ENCODE assay signal across 24 mouse cellular contexts in genomic region chr11:69230420-69230819, GRCm38 (mm10). TPM values are rescaled to one million over a fixed set of nuclear protein-coding genes. Genes with fewer than 3 reads are reported as not detected.
DNase-seq lines count a peak whose midpoint lies in the region; ATAC-seq and TF ChIP-seq lines count a peak whose summit lies in the region.
"Had no signal": no experiment of that assay in that cellular context is flagged by ENCODE, and none has a peak within 500 bp of the region (broad histone marks: within the 10 kb centered on the region; RNA-seq: fewer than 3 reads in every experiment).

No protein-coding gene starts in this region.

- no peaks in the 10 kb centered on the region for H3K9me3 ChIP-seq in kidney, postnatal 0 days (replicated peaks; ENCODE audit: low read length)
- H3K9me3 ChIP-seq in midbrain, embryonic 11.5 days (ENCODE audit: control insufficient read depth, low read length) = no peaks in the 10 kb centered on the region
- H3K9me3 ChIP-seq in midbrain, embryonic 15.5 days = no peaks in the 10 kb centered on the region
- H3K9me3 ChIP-seq in MEL (replicated peaks; ENCODE audit: insufficient read depth, low read length) = no peaks in the 10 kb centered on the region
- H3K9me3 ChIP-seq in stomach, postnatal 0 days (ENCODE audit: control insufficient read depth, low read length) = no peaks in the 10 kb centered on the region
- H3K9me3 ChIP-seq: embryonic facial prominence, embryonic 10.5 days; limb, embryonic 12.5 days; liver, embryonic 13.5 days had no signal

- TF ChIP-seq EP300 in MEL (IDR thresholded peaks at IDR 0.05; ENCODE audit: low read depth in 1 of 2, low read length in 2 of 2) = no peak
- no peak for TF ChIP-seq EP300 in stomach, postnatal 0 days (optimal IDR thresholded peaks at IDR 0.05)

- H3K4me2 ChIP-seq in kidney, postnatal 0 days (ENCODE audit: low read length) = no peak overlapping the region
- H3K4me2 ChIP-seq in midbrain, embryonic 11.5 days = no peak overlapping the region
- no peak overlapping the region for H3K4me2 ChIP-seq in midbrain, embryonic 15.5 days
- no peak overlapping the region for H3K4me2 ChIP-seq in stomach, postnatal 0 days (replicated peaks; ENCODE audit: low read depth)
- H3K4me2 ChIP-seq: limb, embryonic 12.5 days; liver, embryonic 13.5 days had no signal

- peak; percentile 30 for TF ChIP-seq RAD21 in MEL (IDR thresholded peaks at IDR 0.05; ENCODE audit: low read depth, low read length)

- no peak for DNase-seq in kidney, postnatal 0 days (ENCODE audit: low spot score)
- no peak for DNase-seq in kidney, adult 2 months
- DNase-seq in midbrain, embryonic 11.5 days (ENCODE audit: low spot score, missing footprints) = peak; percentile 80
- peak; percentile 32 for DNase-seq in MEL (ENCODE audit: low read depth, low spot score)
- no peak for DNase-seq in stomach, postnatal 0 days (ENCODE audit: low spot score)
- no peak for DNase-seq in adrenal gland, postnatal 25 days
- DNase-seq: adrenal gland, adult 2 months; cerebellum, adult 8-10 months; cerebellum, postnatal 36 days; gastrocnemius, postnatal 36 days; kidney, adult 18-20 months; kidney, postnatal 10 days; liver, embryonic 13.5 days had no signal

- H3K4me1 ChIP-seq in kidney, postnatal 0 days (replicated peaks; ENCODE audit: insufficient read depth, low read length) = no peaks in the 10 kb centered on the region
- no peaks in the 10 kb centered on the region for H3K4me1 ChIP-seq in kidney, adult 2 months (ENCODE audit: control insufficient read depth, insufficient read depth, low read length)
- peaks cover 1% of the 10 kb centered on the region; the same call in 1 of the 2 replicates for H3K4me1 ChIP-seq in midbrain, embryonic 11.5 days (ENCODE audit: control insufficient read depth, insufficient read depth, low read length)
- H3K4me1 ChIP-seq in midbrain, embryonic 15.5 days = peaks cover 6% of the 10 kb centered on the region; the same call in 1 of the 2 replicates
- H3K4me1 ChIP-seq in MEL (ENCODE audit: control insufficient read depth in 1 of 2, insufficient read depth in 2 of 2, low read length in 2 of 2) = no peaks in the 10 kb centered on the region
- no peaks in the 10 kb centered on the region; the same call in 1 of the 2 replicates for H3K4me1 ChIP-seq in stomach, postnatal 0 days (replicated peaks; ENCODE audit: control insufficient read depth, insufficient read depth)

- no peaks in the 10 kb centered on the region for H3K79me2 ChIP-seq in MEL (ENCODE audit: control insufficient read depth, insufficient read depth, low read length, poor library complexity)

- no peak for ATAC-seq in kidney, postnatal 0 days (replicated peaks; ENCODE audit: low FRiP score, low read depth)
- ATAC-seq in midbrain, embryonic 11.5 days (ENCODE audit: low FRiP score) = no peak
- no peak for ATAC-seq in midbrain, embryonic 15.5 days (replicated peaks)
- ATAC-seq in stomach, postnatal 0 days (ENCODE audit: low FRiP score, low TSS enrichment) = no peak
- ATAC-seq: hindbrain, embryonic 16.5 days; Patski had no signal

- TF ChIP-seq POLR2A in kidney, adult 2 months (IDR thresholded peaks at IDR 0.05; ENCODE audit: low read depth, low read length) = no peak
- TF ChIP-seq POLR2A in MEL (IDR thresholded peaks at IDR 0.05; ENCODE audit: control insufficient read depth in 1 of 2, insufficient read depth in 1 of 2, low read depth in 1 of 2, low read length in 2 of 2, poor library complexity in 1 of 2) = no peak

- H3K27ac ChIP-seq in kidney, postnatal 0 days = no peak overlapping the region
- no peak overlapping the region for H3K27ac ChIP-seq in kidney, adult 2 months (ENCODE audit: insufficient read depth, low read depth, low read length)
- H3K27ac ChIP-seq in midbrain, embryonic 11.5 days (ENCODE audit: low read depth, low read length) = no peak overlapping the region
- no peak overlapping the region for H3K27ac ChIP-seq in midbrain, embryonic 15.5 days
- H3K27ac ChIP-seq in MEL (ENCODE audit: control insufficient read depth, low read depth, low read length) = no peak overlapping the region
- no peak overlapping the region for H3K27ac ChIP-seq in stomach, postnatal 0 days (replicated peaks)
- H3K27ac ChIP-seq: embryonic facial prominence, embryonic 10.5 days; limb, embryonic 12.5 days; liver, embryonic 13.5 days; macrophage had no signal

- H3K36me3 ChIP-seq in kidney, postnatal 0 days (ENCODE audit: insufficient read depth, low read length) = no peaks in the 10 kb centered on the region
- H3K36me3 ChIP-seq in kidney, adult 2 months (ENCODE audit: control insufficient read depth, insufficient read depth, low read length) = no peaks in the 10 kb centered on the region
- no peaks in the 10 kb centered on the region for H3K36me3 ChIP-seq in midbrain, embryonic 11.5 days (ENCODE audit: control insufficient read depth, insufficient read depth, low read length)
- H3K36me3 ChIP-seq in midbrain, embryonic 15.5 days (replicated peaks) = no peaks in the 10 kb centered on the region
- H3K36me3 ChIP-seq in MEL (ENCODE audit: control insufficient read depth in 1 of 2, insufficient read depth in 2 of 2, low read length in 2 of 2) = no peaks in the 10 kb centered on the region
- no peaks in the 10 kb centered on the region for H3K36me3 ChIP-seq in stomach, postnatal 0 days (ENCODE audit: control insufficient read depth, insufficient read depth, low read length)
- H3K36me3 ChIP-seq: embryonic facial prominence, embryonic 10.5 days; limb, embryonic 12.5 days; liver, embryonic 13.5 days had no signal

- H3K4me3 ChIP-seq in kidney, postnatal 0 days (replicated peaks; ENCODE audit: low read depth, low read length) = no peak overlapping the region
- no peak overlapping the region for H3K4me3 ChIP-seq in kidney, adult 2 months (ENCODE audit: insufficient read depth, low read depth, low read length)
- H3K4me3 ChIP-seq in midbrain, embryonic 11.5 days (ENCODE audit: low read depth, low read length) = no peak overlapping the region
- H3K4me3 ChIP-seq in midbrain, embryonic 15.5 days = no peak overlapping the region
- H3K4me3 ChIP-seq in MEL (ENCODE audit: control insufficient read depth in 1 of 2, insufficient read depth in 1 of 2, low read depth in 2 of 2, low read length in 2 of 2) = no peak overlapping the region
- H3K4me3 ChIP-seq in stomach, postnatal 0 days (ENCODE audit: low read depth, low read length) = no peak overlapping the region
- H3K4me3 ChIP-seq: embryonic facial prominence, embryonic 10.5 days; limb, embryonic 12.5 days; liver, embryonic 13.5 days had no signal

- no peak overlapping the region for H3K9ac ChIP-seq in kidney, postnatal 0 days (ENCODE audit: low read depth, low read length)
- no peak overlapping the region for H3K9ac ChIP-seq in midbrain, embryonic 11.5 days (ENCODE audit: low read length)
- H3K9ac ChIP-seq in midbrain, embryonic 15.5 days = no peak overlapping the region
- H3K9ac ChIP-seq in MEL (ENCODE audit: control insufficient read depth, low read depth, low read length, poor library complexity, severe bottlenecking) = no peak overlapping the region
- H3K9ac ChIP-seq in stomach, postnatal 0 days (ENCODE audit: low read length) = no peak overlapping the region
- H3K9ac ChIP-seq: limb, embryonic 12.5 days; liver, embryonic 13.5 days had no signal

- WGBS in kidney, postnatal 0 days = 80% methylated on average over 4 of the region's 4 CpGs
- WGBS in kidney, adult 2 months = 87% methylated on average over 4 of the region's 4 CpGs
- WGBS in midbrain, embryonic 11.5 days = 81% methylated on average over 4 of the region's 4 CpGs
- 80% methylated on average over 4 of the region's 4 CpGs for WGBS in midbrain, embryonic 15.5 days
- 76% methylated on average over 4 of the region's 4 CpGs for WGBS in stomach, postnatal 0 days

- H3K27me3 ChIP-seq in kidney, postnatal 0 days (ENCODE audit: insufficient read depth, low read length) = no peaks in the 10 kb centered on the region; the same call in 1 of the 2 replicates
- H3K27me3 ChIP-seq in kidney, adult 2 months (replicated peaks; ENCODE audit: control insufficient read depth, insufficient read depth, low read length) = no peaks in the 10 kb centered on the region
- no peaks in the 10 kb centered on the region for H3K27me3 ChIP-seq in midbrain, embryonic 11.5 days (ENCODE audit: control insufficient read depth, insufficient read depth, low read length)
- H3K27me3 ChIP-seq in midbrain, embryonic 15.5 days (replicated peaks) = no peaks in the 10 kb centered on the region
- peaks cover 0 to 3% of the 10 kb centered on the region in 2 experiments for H3K27me3 ChIP-seq in MEL (ENCODE audit: control insufficient read depth in 1 of 2, insufficient read depth in 2 of 2, low read length in 2 of 2)
- no peaks in the 10 kb centered on the region for H3K27me3 ChIP-seq in stomach, postnatal 0 days (ENCODE audit: control insufficient read depth, insufficient read depth, low read length)
- H3K27me3 ChIP-seq: Patski had no signal

- peak; percentile 17; the same call in 1 of the 2 replicates for TF ChIP-seq CTCF in kidney, postnatal 0 days (IDR thresholded peaks at IDR 0.05; ENCODE audit: low read depth)
- TF ChIP-seq CTCF in kidney, adult 2 months (conservative IDR thresholded peaks at IDR 0.05; ENCODE audit: insufficient read depth, insufficient read length, low read depth, low read length) = no peak
- peak in 1 of 3 experiments; percentile 40; a peak in 2 of 6 replicates for TF ChIP-seq CTCF in MEL (IDR thresholded peaks at IDR 0.05 in 2 of 3, conservative IDR thresholded peaks at IDR 0.05 in 1 of 3; ENCODE audit: control insufficient read depth in 1 of 3, insufficient read depth in 1 of 3, low read depth in 2 of 3, low read length in 3 of 3, poor library complexity in 1 of 3, severe bottlenecking in 1 of 3)
- peak; percentile 40; the same call in 1 of the 2 replicates for TF ChIP-seq CTCF in stomach, postnatal 0 days (IDR thresholded peaks at IDR 0.05; ENCODE audit: low read depth)

RNA-seq across cellular contexts. Expression of gene Gucy2e, which starts 6.4 kb away (rescaled TPM):
- polyA plus RNA-seq in kidney, postnatal 0 days (2015; fragmentation: Nextera tagmentation; extraction: Ambion mirVana) = 0.13 and 0.24 TPM in 2 replicates
- 0.02 TPM in 1 of 2 replicates, not detected in the other for polyA plus RNA-seq in kidney, adult 2 months (2012; rRNA removed)
- 0.04 TPM in 1 of 2 replicates, not detected in the other for polyA plus RNA-seq in midbrain, embryonic 11.5 days (2014; fragmentation: Nextera tagmentation; extraction: Ambion mirVana)
- polyA plus RNA-seq in midbrain, embryonic 15.5 days (2015; fragmentation: Nextera tagmentation; extraction: Ambion mirVana) = 0.75 and 0.92 TPM in 2 replicates
- total RNA-seq in MEL (2012; rRNA removed) = not detected in 2 replicates
- not detected for polyA plus RNA-seq in MEL (2012; ENCODE audit: insufficient read depth in 1 of 2, insufficient read length in 2 of 2, low read depth in 1 of 2, low replicate concordance in 2 of 2, missing spikeins in 1 of 2)
- 0.04 and 0.05 TPM in 2 replicates for polyA plus RNA-seq in stomach, postnatal 0 days (2015; fragmentation: Nextera tagmentation; extraction: Ambion mirVana)
- total RNA-seq in adrenal gland, postnatal 25 days (2021) = not detected in 2 replicates
- total RNA-seq: adrenal gland, adult 2 months; gastrocnemius, postnatal 36 days; hematopoietic stem cell, adult 5-6 weeks; monocyte, adult 5-6 weeks had no signal
- polyA plus RNA-seq: adrenal gland, adult 2 months; embryonic facial prominence, embryonic 10.5 days; limb, embryonic 12.5 days; liver, embryonic 13.5 days; macrophage; neural tube, embryonic 11.5 days; Patski; small intestine, adult 2 months; thymus, postnatal 0 days had no signal

RNA-seq across cellular contexts. Expression of gene Alox8, which starts 32.8 kb away (rescaled TPM):
- polyA plus RNA-seq in kidney, postnatal 0 days (2015; fragmentation: Nextera tagmentation; extraction: Ambion mirVana) = 0.17 and 0.61 TPM in 2 replicates
- 0.05 and 0.08 TPM in 2 replicates for polyA plus RNA-seq in kidney, adult 2 months (2012; rRNA removed)
- 0.11 TPM in 1 of 2 replicates, not detected in the other for polyA plus RNA-seq in midbrain, embryonic 11.5 days (2014; fragmentation: Nextera tagmentation; extraction: Ambion mirVana)
- 0.25 and 0.87 TPM in 2 replicates for polyA plus RNA-seq in midbrain, embryonic 15.5 days (2015; fragmentation: Nextera tagmentation; extraction: Ambion mirVana)
- total RNA-seq in MEL (2012; rRNA removed) = 0.31 and 0.56 TPM in 2 replicates
- under 1 TPM in 1 of 2 experiments, not detected in 1; 0.07 TPM for polyA plus RNA-seq in MEL (2012; ENCODE audit: insufficient read depth in 1 of 2, insufficient read length in 2 of 2, low read depth in 1 of 2, low replicate concordance in 2 of 2, missing spikeins in 1 of 2)
- 1.2 and 1.3 TPM in 2 replicates for polyA plus RNA-seq in stomach, postnatal 0 days (2015; fragmentation: Nextera tagmentation; extraction: Ambion mirVana)
- total RNA-seq in adrenal gland, postnatal 25 days (2021) = not detected in 2 replicates
- total RNA-seq: adrenal gland, adult 2 months; gastrocnemius, postnatal 36 days had no signal
- polyA plus RNA-seq: adrenal gland, adult 2 months; limb, embryonic 12.5 days; liver, embryonic 13.5 days; macrophage; neural tube, embryonic 11.5 days; Patski; small intestine, adult 2 months had no signal

Comparison
In these comparisons a context has a peak if more than half of its experiments do, and no peak if none do; other contexts are left out.
1. DNase-seq: peak in midbrain, embryonic 11.5 days (single experiment) and MEL (single experiment); none in kidney, postnatal 0 days (single experiment), kidney, adult 2 months (single experiment), stomach, postnatal 0 days (single experiment) and adrenal gland, postnatal 25 days (single experiment).